Mouse (Mus musculus): ENCODE results near the gene Clcn2.
A peak's percentile ranks its signal among the peaks of the same experiment; 100 is the strongest.

- TF ChIP-seq CTCF (IDR thresholded peaks at IDR 0.05; ENCODE audit: low read depth): peak; percentile 4; the same call in 1 of the 2 replicates
- no peak for TF ChIP-seq EP300 (IDR thresholded peaks at IDR 0.05; ENCODE audit: low read depth)
These were observed 1.3 kb downstream of the Clcn2 start for GRCm38 (mm10) chr16:20715976-20716840.
